Mouse (Mus musculus) spleen, postnatal 4 days (tissue): ENCODE data around the gene Plekha7.
"Not testable (repeated sequence)": the region's sequence is repeated elsewhere in the genome, so short reads cannot be mapped to it uniquely, and the experiment has no call there.

Source experiments
- DNase-seq, 2 experiments: peaks; one replicate each; pipeline ENCODE4 v3.0.0; 2022; ENCODE audit warnings: low spot score in 2 of 2

Plekha7 gene

DNA sequence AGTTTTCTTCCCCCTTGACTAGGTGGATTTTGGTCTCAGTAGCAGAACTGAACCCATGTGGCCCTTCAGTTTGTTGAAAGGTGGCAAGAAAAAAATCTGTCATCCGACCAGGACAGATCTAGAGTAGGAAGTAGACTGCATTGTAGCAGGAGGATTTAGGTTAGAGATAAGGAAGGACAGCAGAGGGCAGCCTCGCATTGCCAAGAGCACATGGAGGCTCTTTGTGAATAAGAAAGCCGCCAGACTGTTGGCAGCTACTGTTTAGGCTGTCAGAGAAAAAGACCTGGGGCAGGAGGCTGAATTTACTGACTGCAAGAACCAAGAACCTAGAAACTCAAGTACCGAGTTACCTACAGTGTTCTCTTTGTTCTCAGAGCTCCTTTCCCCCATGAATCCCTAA, 176.8 kb downstream of the Plekha7 start:
- no peak for DNase-seq

DNA sequence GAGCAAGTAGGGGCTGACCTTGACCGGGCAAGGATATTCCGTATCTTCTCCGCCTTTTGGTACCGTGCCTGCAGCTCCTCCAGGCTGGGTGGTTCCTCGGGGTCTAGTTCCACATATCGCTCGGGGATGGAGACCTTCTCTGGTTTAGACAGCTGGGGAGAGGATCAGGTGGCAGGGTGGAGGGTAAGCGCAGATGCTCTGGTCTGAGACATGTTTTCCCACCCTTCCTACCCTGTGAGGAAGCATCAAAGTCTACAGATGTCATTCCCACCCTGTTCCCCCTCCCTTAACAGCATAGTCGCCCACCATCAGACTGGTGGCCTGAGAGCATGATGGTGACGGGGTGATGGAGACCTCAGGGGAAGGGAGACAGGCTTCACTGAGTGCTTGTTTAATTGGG, 178.8 kb downstream of the Plekha7 start:
- DNase-seq, result no peak

- DNase-seq, result no peak
Measured at GRCm38 (mm10) chr7:116128286-116128685, 179.9 kb downstream of the Plekha7 start.

DNA sequence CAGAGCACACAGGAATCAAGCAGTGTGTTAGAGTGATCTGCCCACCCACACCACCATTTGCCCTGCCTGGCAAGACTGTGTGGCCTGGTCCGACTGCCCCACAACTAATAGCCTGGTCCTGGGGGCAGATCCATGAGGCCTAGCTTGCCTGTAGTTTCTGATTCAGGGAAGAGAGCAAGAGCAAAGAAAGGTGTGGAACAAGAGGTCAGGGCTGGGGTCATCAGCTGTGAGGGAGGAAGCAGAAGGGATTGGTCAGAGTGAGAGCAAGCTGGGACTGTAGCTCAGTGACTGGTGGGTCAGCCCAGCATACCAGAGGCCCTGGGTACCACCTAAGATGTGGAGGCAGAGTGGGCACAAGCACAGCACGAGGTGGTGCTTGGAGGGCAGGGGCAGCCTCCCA, 181.1 kb downstream of the Plekha7 start:
- no peak for DNase-seq

- DNase-seq, result no peak
Measured at GRCm38 (mm10) chr7:116125671-116126070, 182.5 kb downstream of the Plekha7 start.

DNA sequence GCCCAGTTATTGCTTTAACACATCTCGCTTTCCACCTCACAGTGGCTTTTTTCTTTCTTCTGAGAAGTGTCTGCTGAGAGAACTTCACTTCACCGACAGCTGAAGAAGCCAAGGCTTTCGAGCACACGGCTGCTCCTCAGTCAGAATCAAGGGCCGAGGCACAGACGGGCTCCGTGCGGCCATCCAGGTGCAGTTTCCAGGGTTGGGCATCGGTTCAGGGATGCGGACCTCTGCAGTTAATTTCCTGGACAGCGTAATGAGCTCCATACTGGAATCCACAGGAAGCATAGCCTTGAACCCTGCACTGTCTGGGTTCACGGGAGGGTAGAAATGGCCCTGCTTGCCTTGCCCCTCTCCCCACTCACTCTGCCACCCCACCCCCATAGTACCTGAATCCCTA, 184.1 kb downstream of the Plekha7 start:
- no peak for DNase-seq

- no peak for DNase-seq
Measured at GRCm38 (mm10) chr7:116123597-116123985, 184.6 kb downstream of the Plekha7 start.

DNA sequence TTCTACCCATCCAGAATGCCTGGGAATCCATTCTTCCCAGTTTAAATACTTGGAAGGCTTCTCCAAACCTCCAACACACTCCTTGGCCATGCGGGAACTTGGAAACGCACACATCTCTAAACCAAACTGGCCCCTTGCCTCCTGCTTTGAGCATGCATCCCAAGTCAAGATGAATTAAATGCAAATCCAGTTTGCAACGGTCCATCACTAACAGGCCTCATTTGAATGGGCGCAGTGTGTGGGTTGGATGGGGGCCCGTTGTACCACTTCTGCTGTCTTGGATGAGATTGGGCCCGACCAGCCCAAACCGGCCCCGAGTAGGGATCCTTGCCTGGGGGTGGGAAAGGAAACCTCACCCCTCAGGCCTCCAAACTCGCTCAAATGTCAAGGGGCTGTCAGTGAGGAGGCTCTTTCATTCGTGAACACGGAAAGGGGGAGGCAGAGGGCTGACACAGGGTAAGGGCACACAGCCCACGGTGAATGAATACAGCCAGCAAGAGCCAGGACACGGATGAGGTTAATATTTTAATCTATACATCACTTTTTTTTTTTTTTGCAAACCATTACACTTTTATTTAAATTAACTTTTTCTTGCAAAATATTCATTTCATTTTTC, 185.1 kb downstream of the Plekha7 start:
- no peak for DNase-seq

DNA sequence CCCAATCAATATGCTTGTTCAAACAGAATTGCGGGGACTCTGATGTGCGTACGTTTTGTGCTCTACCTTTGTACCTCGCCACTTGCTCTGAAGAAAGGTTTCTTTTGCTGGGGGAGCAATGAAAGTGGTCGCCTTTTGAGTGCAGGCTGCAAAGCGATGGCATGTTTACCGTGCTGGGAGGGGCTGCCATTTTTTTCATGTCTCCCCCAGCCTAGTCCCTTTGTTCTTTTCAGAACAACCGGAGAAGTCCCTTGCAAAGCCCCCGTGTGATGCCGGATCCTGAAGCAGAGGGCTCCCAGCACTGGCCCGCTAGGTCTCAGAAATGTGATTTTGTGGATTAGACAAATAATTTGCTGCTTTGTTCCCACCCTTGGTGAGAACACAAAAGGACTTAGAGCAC, 187.0 kb downstream of the Plekha7 start:
- DNase-seq, result no peak

DNA sequence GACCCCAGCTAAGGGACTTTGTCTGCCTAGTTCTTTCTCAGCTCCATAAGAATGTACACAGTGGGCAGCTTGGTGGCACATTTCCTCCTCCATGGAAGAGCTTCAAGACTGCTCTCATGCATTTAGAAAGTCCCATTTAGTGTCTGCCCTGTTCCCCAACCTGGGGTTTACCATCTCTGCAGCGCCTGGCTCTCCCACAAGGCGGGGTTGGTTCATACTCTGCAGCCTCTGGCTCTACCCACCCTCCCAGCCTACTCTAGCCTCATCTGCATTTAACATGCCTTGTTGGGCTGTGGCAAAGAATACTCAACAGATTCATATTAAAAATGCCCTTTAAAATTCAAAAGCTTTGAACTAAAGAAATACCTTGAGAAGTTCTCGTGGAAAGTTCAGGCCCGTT, 187.4 kb downstream of the Plekha7 start:
- no peak for DNase-seq

DNA sequence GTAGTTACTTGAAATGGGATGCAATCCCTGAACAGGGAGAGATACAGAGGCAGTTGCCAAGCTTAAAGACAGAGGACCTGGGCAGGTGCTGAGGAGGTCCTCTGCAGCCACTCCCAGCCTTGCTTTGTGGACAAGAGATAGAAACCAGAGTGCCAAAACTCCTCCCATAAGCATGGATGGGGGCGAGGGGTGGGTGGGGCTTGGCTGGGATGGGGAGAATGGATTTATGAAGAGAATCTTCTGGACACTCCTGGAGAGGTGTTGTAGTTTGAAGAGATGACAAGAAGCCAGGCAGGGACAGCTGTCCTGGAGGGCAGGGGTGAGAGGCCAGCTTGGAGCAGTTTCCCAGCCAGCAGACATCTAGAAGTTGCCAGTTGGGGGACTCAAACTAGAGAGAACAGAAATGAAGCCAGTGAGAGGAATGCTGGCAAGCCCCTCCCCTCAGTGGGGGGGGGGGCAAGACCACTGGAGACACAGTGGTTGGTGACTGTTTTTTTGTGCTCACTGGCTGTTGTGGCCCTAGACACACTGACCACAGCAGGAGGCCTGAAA, 188.8 kb downstream of the Plekha7 start:
- no peak for DNase-seq

GRCm38 (mm10) chr7:116115991-116116390, 192.2 kb downstream of the Plekha7 start:
- no peak for DNase-seq

DNA sequence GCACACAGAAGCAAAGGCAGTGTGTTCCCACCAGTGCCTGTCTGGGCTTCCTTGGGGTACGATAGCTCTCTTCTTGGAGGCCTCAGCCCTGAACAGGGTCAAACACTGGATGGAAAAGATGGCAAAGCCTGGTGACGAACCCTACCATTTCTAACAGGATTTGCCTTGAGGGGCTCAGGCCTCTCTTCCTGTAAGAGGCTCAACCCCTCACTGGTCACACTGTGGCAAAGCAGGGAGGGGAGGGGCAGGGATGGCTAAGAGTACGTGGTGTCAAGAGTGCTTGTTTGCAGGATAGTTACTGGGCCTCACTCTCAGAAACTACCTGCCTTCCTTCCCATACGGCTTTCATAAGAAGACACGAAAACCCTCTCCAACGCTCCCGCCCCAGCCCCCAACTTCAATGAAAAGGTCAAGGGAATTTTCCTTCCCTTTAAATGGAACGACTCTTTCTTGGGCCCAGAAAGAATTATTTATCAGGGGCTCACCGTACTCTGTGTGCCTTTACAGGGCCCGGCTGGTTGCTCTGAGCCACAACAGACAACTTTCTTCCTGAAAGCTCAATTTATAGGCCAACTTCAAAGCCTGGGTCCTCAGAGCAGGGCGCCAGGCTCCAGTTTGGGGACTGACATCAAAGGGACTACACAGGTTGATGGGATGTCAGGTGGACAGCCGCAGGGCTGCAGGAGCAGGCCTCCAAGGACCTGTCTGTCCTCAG, 192.8 kb downstream of the Plekha7 start:
- DNase-seq, result no peak

DNA sequence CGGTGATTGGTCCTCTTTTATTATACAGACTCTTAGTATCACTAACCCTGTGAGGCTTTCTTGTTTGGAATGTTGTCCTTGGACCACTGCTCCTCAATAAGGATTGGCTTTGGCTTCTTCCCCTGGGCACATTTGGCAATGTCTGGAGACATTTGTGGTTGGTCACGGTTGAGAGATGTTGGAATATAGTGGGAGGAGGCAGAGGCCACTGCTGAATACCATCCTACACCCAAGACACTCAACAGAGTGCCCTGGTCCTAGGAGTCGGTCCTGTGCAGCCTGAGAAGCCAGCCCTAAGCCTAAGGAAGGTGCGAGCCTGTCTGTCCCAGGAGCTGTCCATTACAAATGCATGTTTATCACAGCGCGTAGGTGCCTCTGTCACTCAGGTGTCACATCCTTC, 196.6 kb downstream of the Plekha7 start:
- no peak for DNase-seq

DNA sequence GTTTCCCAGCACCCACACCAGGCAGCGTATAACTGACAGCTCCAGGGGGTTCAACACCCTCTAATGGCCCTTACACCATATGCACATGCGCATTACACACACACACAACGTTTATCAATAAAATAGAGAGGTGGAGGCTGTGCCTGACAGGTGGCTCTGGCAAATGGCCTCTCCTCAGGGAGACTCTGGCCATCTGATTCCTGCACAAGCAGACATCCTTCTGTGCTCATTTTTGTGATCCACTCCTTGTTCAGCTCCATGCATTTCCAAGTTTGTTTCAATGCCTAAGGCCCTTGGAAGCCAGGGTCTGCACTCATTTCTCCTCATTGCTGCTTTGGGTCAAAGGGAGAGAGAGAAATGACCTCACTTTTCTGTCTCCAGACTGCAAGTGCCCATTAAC, 197.5 kb downstream of the Plekha7 start:
- DNase-seq, result no peak

- DNase-seq, result peak in 1 of 2 experiments; percentile 55
Measured at GRCm38 (mm10) chr7:116103091-116103490, 205.1 kb downstream of the Plekha7 start.

DNA sequence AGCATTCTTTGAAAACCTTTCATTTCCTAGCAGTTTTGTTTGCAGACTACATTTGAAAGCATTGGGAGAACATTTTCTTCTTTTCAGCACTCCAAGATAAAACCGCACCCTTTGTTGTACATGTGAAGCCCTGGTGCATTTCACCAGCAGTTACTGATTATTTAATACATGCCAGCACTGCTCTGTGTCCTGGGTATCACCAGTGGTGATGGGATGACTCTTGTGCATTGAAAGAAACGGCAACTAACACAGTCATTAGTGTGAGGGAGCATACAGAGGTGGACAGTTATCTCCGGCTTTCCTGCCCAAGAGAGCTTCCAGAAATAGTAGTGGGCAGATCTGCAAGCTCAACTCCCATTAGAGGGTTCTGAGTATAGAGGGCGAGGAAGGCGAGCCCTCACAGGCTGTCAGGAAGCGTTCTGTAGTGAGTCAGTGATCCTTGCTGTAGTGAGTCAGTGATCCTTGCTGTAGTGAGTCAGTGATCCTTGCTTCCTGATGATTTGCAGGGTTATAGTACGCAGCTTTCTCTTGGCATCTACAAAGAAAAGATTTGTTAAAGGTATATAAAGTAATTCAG, 208.1 kb downstream of the Plekha7 start:
- no peak for DNase-seq

DNA sequence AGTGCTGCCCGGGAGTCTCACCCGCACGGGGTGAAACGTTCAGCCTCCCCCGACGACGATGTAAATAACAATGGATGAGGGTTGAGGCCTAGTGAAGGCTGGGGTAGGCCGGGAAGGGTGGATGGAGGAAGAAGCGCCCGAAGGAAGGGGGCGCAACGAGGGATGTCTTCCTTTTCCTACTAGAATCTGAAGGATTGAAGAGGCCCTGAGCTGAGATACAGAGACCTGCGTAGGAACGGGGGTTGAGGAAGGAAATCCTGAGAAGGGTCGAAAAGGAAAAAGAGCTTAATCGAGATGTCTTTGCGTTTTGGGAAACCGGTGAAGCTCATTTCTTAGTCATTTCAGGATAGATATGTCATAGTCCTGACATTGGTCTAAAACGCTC, 214.7 kb downstream of the Plekha7 start:
- DNase-seq, result no peak

GRCm38 (mm10) chr7:116092710-116093465, 215.3 kb downstream of the Plekha7 start:
- peak; percentile 92 to 94 for DNase-seq

DNA sequence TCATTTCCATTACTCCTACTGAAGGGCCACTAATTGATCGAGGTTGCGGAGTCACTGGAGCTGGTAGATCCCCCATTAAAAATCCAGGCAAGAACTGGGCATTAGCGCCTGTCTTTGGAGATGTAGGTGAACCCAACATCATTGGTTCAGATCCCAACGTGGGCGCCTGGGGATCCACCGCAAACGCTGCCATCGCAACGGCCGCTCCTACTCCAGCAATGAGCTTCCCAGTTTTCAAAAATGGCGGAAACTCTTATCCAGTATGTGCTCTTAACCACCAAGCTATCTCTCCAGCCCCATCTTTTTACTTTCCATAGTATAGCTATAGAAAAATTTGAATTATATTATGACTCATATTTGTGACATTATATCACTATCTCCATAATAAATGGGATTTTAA, 223.8 kb downstream of the Plekha7 start, which contains the start of gene Gm4353:
Gene Gm4353, minus strand, starts transcription at position 270 of the 400 bp plus-strand sequence.
- DNase-seq, result not testable (repeated sequence)
